Mouse (Mus musculus): ENCODE data around the gene Olfr643. TPM values are rescaled to one million over a fixed set of nuclear protein-coding genes. Genes with fewer than 3 reads are reported as not detected.
"Not testable (repeated sequence)": the region's sequence is repeated elsewhere in the genome, so short reads cannot be mapped to it uniquely, and the experiment has no call there.

The Olfr643 gene
- polyA plus RNA-seq, 1 experiment from 2014 or later, result not detected

DNA sequence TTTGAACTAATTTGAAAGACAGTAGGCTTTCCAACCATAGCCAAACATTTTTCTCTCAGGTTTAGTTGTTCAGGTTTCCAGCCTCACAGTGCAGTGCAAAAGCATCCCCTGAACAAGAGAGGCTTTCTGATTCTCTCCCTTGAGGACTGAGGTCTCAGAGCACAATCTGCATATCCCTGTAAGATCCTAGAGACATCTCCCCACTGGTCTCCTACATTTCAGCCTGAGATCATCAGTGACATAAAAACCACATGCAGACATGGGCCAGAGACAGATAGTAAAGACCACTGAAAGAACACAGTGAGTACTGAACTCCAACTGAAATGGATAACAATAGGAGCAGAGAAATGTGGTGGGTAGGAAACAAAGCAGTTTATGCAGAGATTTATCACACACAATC, 138.8 kb downstream of the Olfr643 start, which contains the start of gene Olfr638:
Gene Olfr638, plus strand, starts transcription at position 301 of the 400 bp plus-strand sequence.
- H3K9me3 ChIP-seq (replicated peaks), result no peaks in the 10 kb centered on the region
- ATAC-seq, result no peak
- no peak within 1 kb of the TSS for H3K27ac ChIP-seq
- H3K27me3 ChIP-seq, result no peaks in the 10 kb centered on the region
- no peaks in the 10 kb centered on the region for H3K36me3 ChIP-seq (ENCODE audit: poor library complexity, severe bottlenecking)
- no peak within 1 kb of the TSS for H3K4me3 ChIP-seq
- H3K4me1 ChIP-seq, result no peaks in the 10 kb centered on the region
- no peak within 1 kb of the TSS for H3K9ac ChIP-seq
- H3K4me2 ChIP-seq, result no peak within 1 kb of the TSS

DNA sequence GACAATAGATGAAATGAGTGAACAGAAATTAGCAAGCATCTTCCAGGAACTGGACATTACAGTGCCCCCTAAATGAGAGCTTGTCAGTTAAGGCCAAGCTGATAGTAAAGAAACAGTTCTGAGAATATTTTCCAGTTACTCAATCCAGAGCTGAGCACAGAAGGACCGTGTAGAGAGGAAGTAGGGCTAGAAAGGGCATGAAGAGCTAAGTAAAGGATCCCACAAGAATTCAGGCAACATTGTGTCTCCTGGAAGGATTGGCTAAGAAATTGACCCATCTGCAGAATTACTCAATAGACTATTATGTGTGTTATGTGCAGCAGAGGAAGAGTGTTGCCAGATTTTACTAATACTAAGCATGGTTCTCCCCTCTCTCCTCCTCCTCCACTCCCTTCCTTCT, 165.4 kb downstream of the Olfr643 start:
- H3K4me1 ChIP-seq, result no peaks in the 10 kb centered on the region
- no peak overlapping the region for H3K4me3 ChIP-seq
- H3K27me3 ChIP-seq, result no peaks in the 10 kb centered on the region
- WGBS, result 69% methylated on average over 1 of the region's 1 CpGs
- no peak for ATAC-seq
- no peaks in the 10 kb centered on the region for H3K9me3 ChIP-seq (replicated peaks)
- H3K4me2 ChIP-seq, result no peak overlapping the region
- H3K36me3 ChIP-seq (ENCODE audit: poor library complexity, severe bottlenecking), result no peaks in the 10 kb centered on the region
- H3K27ac ChIP-seq, result no peak overlapping the region
- no peak overlapping the region for H3K9ac ChIP-seq

DNA sequence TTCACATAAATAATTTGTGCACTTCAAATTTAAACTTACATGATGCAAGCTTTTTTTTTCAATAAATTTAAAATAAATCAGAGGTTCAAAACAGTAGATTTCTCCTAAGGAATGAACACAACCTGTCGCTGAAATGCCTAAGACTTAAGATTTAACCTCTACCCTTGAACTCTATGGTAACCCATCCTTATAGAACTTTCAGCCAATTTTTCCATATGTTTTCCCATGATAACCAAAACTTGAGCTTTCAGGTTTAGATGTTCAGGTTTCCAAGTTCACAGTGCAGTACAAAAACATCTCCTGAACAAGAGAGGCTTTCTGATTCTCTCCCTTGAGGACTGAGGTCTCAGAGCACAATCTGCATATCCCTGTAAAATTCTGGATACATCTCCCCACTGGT, 166.4 kb downstream of the Olfr643 start, which contains the start of gene Olfr635:
Gene Olfr635, plus strand, starts transcription at position 301 of the 400 bp plus-strand sequence.
- no peaks in the 10 kb centered on the region for H3K4me1 ChIP-seq
- H3K27ac ChIP-seq, result no peak within 1 kb of the TSS
- no peak within 1 kb of the TSS for H3K9ac ChIP-seq
- no peaks in the 10 kb centered on the region for H3K36me3 ChIP-seq (ENCODE audit: poor library complexity, severe bottlenecking)
- no peak within 1 kb of the TSS for H3K4me2 ChIP-seq
- no peaks in the 10 kb centered on the region for H3K9me3 ChIP-seq (replicated peaks)
- 73% methylated on average over 1 of the region's 1 CpGs for WGBS
- no peak for ATAC-seq
- no peak within 1 kb of the TSS for H3K4me3 ChIP-seq
- H3K27me3 ChIP-seq, result no peaks in the 10 kb centered on the region

DNA sequence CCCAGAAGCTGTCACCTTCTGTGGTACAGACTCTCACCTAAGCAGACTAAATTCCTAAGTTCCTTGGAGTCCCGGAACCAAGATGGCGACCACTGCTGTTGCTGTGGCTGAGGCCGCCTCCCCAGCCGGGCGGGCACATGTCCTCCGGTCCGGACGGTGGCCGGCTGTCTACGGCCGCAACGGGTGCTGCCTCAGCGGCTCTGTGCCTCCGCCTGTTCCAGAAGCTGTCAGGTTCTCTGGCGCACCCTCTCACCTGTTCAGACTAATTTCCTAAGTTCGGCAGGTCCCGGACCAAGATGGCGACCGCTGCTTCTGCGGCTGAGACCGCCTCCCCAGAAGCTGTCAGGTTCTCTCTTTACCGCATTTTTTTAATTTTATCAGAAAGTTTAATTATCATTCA, 170.3 kb downstream of the Olfr643 start:
- not testable (repeated sequence) for H3K9me3 ChIP-seq (replicated peaks); H3K4me1 ChIP-seq; H3K27ac ChIP-seq; H3K9ac ChIP-seq; ATAC-seq; H3K27me3 ChIP-seq; H3K4me2 ChIP-seq; H3K36me3 ChIP-seq (ENCODE audit: poor library complexity, severe bottlenecking); H3K4me3 ChIP-seq
- 95% methylated on average over 22 of the region's 22 CpGs for WGBS

Other genes starting within 250 kb of the Olfr643 start
- gene Olfr64, start 242.9 kb downstream of the Olfr643 start, polyA plus RNA-seq (2015; fragmentation: Nextera tagmentation; extraction: Ambion mirVana), result not detected in 2 replicates
- gene Olfr65, start 233.9 kb downstream of the Olfr643 start, polyA plus RNA-seq (2015; fragmentation: Nextera tagmentation; extraction: Ambion mirVana), result not detected in 2 replicates
- not detected in 2 replicates for gene Olfr631, start 208.6 kb downstream of the Olfr643 start, polyA plus RNA-seq (2015; fragmentation: Nextera tagmentation; extraction: Ambion mirVana)
- gene Olfr632, start 203.1 kb downstream of the Olfr643 start, polyA plus RNA-seq (2015; fragmentation: Nextera tagmentation; extraction: Ambion mirVana), result not detected in 2 replicates
- not detected in 2 replicates for gene Olfr633, start 193.0 kb downstream of the Olfr643 start, polyA plus RNA-seq (2015; fragmentation: Nextera tagmentation; extraction: Ambion mirVana)
- not detected in 2 replicates for gene Olfr635, start 166.3 kb downstream of the Olfr643 start, polyA plus RNA-seq (2015; fragmentation: Nextera tagmentation; extraction: Ambion mirVana)
- gene Olfr638, start 138.7 kb downstream of the Olfr643 start, polyA plus RNA-seq (2015; fragmentation: Nextera tagmentation; extraction: Ambion mirVana), result not detected in 2 replicates
- gene Olfr639, start 120.1 kb downstream of the Olfr643 start, polyA plus RNA-seq (2015; fragmentation: Nextera tagmentation; extraction: Ambion mirVana), result 0.04 TPM in 1 of 2 replicates, not detected in the other
- not detected in 2 replicates for gene Olfr640, start 111.8 kb downstream of the Olfr643 start, polyA plus RNA-seq (2015; fragmentation: Nextera tagmentation; extraction: Ambion mirVana)
- not detected in 2 replicates for gene Olfr641, start 102.0 kb downstream of the Olfr643 start, polyA plus RNA-seq (2015; fragmentation: Nextera tagmentation; extraction: Ambion mirVana)
- not detected in 2 replicates for gene Olfr642, start 84.7 kb downstream of the Olfr643 start, polyA plus RNA-seq (2015; fragmentation: Nextera tagmentation; extraction: Ambion mirVana)
- not detected in 2 replicates for gene 4930516K23Rik, start 76.0 kb downstream of the Olfr643 start, polyA plus RNA-seq (2015; fragmentation: Nextera tagmentation; extraction: Ambion mirVana)
- gene Olfr644, start 65.5 kb downstream of the Olfr643 start, polyA plus RNA-seq (2015; fragmentation: Nextera tagmentation; extraction: Ambion mirVana), result not detected in 2 replicates
- gene Olfr645, start 51.9 kb downstream of the Olfr643 start, polyA plus RNA-seq (2015; fragmentation: Nextera tagmentation; extraction: Ambion mirVana), result not detected in 2 replicates
- gene Olfr646, start 32.5 kb downstream of the Olfr643 start, polyA plus RNA-seq (2015; fragmentation: Nextera tagmentation; extraction: Ambion mirVana), result not detected in 2 replicates
- not detected in 2 replicates for gene Ubqln5, start 7.6 kb downstream of the Olfr643 start, polyA plus RNA-seq (2015; fragmentation: Nextera tagmentation; extraction: Ambion mirVana)
- gene Ubqln3, start 5.9 kb upstream of the Olfr643 start, polyA plus RNA-seq (2015; fragmentation: Nextera tagmentation; extraction: Ambion mirVana), result not detected in 2 replicates
- not detected in 2 replicates for gene Ubqlnl, start 13.2 kb upstream of the Olfr643 start, polyA plus RNA-seq (2015; fragmentation: Nextera tagmentation; extraction: Ambion mirVana)
- gene Olfm5, start 27.4 kb upstream of the Olfr643 start, polyA plus RNA-seq (2015; fragmentation: Nextera tagmentation; extraction: Ambion mirVana), result not detected in 2 replicates
- 0.23 and 0.45 TPM in 2 replicates for gene Olfr648, start 46.0 kb upstream of the Olfr643 start, polyA plus RNA-seq (2015; fragmentation: Nextera tagmentation; extraction: Ambion mirVana)
- not detected in 2 replicates for gene Olfr649, start 58.6 kb upstream of the Olfr643 start, polyA plus RNA-seq (2015; fragmentation: Nextera tagmentation; extraction: Ambion mirVana)
- gene Trim6, start 81.4 kb upstream of the Olfr643 start, polyA plus RNA-seq (2015; fragmentation: Nextera tagmentation; extraction: Ambion mirVana), result 0.30 and 0.33 TPM in 2 replicates
- 0.42 and 0.43 TPM in 2 replicates for gene Trim34a, start 107.1 kb upstream of the Olfr643 start, polyA plus RNA-seq (2015; fragmentation: Nextera tagmentation; extraction: Ambion mirVana)
- gene Trim5, start 150.7 kb upstream of the Olfr643 start, polyA plus RNA-seq (2015; fragmentation: Nextera tagmentation; extraction: Ambion mirVana), result 0.17 TPM in 1 of 2 replicates, not detected in the other
- 1.1 and 1.2 TPM in 2 replicates for gene Trim12a, start 178.1 kb upstream of the Olfr643 start, polyA plus RNA-seq (2015; fragmentation: Nextera tagmentation; extraction: Ambion mirVana)
- not detected in 2 replicates for gene Trim34b, start 192.1 kb upstream of the Olfr643 start, polyA plus RNA-seq (2015; fragmentation: Nextera tagmentation; extraction: Ambion mirVana)
- gene Trim12c, start 216.0 kb upstream of the Olfr643 start, polyA plus RNA-seq (2015; fragmentation: Nextera tagmentation; extraction: Ambion mirVana), result 0.71 and 0.77 TPM in 2 replicates
- gene Trim30b, start 232.5 kb upstream of the Olfr643 start, polyA plus RNA-seq (2015; fragmentation: Nextera tagmentation; extraction: Ambion mirVana), result not detected in 2 replicates

Measured in forebrain, embryonic 13.5 days (tissue).